Mouse (Mus musculus) mouse embryonic stem cell (cell line): ENCODE measurements around the gene Tomm70a.
"Not testable (repeated sequence)": the region's sequence is repeated elsewhere in the genome, so short reads cannot be mapped to it uniquely, and the experiment has no call there.

Experiments
- in situ Hi-C, 2 experiments: fragments of 300-500 bp; cut with MboI; formaldehyde crosslinking; loops; 1 replicate in 1 of 2; 3 replicates in 1 of 2; pipeline ENCODE4 v1.14.3; 2019 to 2020; ENCODE audit warnings: low sequenced_read_pairs in 2 of 2, low pct_unique_long_range_greater_than_20kb in 1 of 2, mixed read lengths in 1 of 2; ENCODE audit not compliant: unreplicated experiment in 1 of 2

Gene Tomm70a

DNA sequence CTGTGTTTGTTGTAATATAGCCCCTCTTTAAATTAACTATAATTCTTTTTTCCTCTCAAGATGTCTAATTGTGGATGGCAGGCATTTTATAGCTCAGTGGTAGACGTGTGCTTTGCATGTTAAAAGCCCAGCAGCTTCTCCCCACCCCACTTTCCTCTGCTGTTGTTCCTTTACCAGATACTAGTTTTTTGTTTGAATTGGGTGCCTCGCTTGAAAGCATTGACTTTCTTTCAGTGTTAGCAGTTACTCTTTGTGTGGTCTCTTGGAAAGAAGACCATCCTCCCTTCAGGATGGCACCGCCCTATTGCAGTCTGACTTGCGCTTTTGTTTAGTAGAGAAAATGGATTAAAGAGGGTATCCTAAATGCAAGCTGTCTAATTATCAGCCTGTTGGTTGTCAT, 10.0 kb downstream of the Tomm70a start:
- in situ Hi-C loops: no loop called here

DNA sequence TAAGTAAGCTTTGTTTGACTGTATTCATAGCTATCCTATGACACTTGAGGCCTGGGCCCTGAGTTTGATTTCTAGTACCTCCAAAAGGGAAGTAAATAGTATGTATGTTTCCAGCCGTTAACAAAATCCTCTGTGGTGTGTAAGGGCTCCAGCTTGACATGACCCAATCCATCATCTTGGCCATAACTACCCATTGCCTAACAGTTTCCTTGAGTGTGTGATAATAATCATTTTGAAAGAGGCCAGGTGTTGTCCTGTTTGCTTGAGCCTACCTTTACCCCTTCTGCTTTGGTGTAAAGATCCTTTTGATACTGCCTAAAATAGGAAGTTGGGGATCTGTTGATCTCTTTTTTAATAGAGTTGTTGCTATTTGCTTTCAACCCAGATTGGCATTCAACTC, 10.8 kb downstream of the Tomm70a start:
- in situ Hi-C loops: no loop called here

GRCm38 (mm10) chr16:57133611-57134010, 12.1 kb downstream of the Tomm70a start:
- in situ Hi-C loops: no loop called here

- in situ Hi-C loops: no loop called here
These were observed 23.2 kb downstream of the Tomm70a start for GRCm38 (mm10) chr16:57144741-57145140.

DNA sequence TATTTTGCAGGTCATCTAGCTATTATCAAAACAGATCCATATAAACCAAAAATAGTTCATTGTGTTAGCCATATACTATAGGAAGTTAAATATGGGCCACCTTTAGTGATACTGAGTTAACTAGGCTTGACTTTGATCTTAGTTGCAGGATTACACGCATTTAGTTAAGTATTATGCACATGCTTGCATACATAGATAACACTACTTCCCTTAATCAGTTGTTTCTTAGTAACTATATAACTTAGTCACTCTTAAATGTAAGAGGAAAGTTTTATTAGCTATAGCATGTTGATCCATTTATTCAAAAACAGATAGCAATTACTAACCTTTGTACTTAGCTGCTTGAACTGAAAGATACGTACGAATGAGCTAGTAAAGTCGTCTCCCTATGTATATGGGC, 29.9 kb downstream of the Tomm70a start:
- in situ Hi-C loops: no loop called here

- in situ Hi-C loops: no loop called here
These were observed 34.4 kb downstream of the Tomm70a start for GRCm38 (mm10) chr16:57155899-57156298.

GRCm38 (mm10) chr16:57157076-57157475, 35.6 kb downstream of the Tomm70a start:
- in situ Hi-C loops: no loop called here

- in situ Hi-C loops: no loop called here
These were observed 36.2 kb downstream of the Tomm70a start for GRCm38 (mm10) chr16:57157728-57158127.

- in situ Hi-C loops: no loop called here
These were observed 38.3 kb downstream of the Tomm70a start for GRCm38 (mm10) chr16:57159835-57160234.

DNA sequence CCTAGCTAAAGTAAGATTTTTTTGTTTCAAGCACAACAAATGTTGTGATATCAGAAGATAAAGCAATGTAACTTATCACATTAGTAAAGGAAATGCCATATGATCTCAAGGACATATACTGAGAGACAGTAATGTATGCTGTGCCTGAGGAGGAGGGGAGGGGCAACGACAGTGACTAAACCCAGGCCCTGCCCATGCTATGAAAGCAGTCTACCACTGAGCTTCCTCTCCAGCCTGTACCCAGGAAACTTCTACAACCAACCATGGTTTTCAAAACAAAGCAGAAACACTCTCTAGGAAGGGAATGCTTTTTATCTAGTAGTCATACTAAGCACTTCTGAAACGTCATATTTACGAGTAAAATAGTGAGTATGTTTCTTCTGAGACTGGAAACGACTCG, 41.3 kb downstream of the Tomm70a start:
- in situ Hi-C loops: no loop called here

GRCm38 (mm10) chr16:57163694-57164093, 42.2 kb downstream of the Tomm70a start:
- in situ Hi-C loops: no loop called here

- in situ Hi-C loops: no loop called here
These were observed 43.7 kb downstream of the Tomm70a start for GRCm38 (mm10) chr16:57165157-57165556.

DNA sequence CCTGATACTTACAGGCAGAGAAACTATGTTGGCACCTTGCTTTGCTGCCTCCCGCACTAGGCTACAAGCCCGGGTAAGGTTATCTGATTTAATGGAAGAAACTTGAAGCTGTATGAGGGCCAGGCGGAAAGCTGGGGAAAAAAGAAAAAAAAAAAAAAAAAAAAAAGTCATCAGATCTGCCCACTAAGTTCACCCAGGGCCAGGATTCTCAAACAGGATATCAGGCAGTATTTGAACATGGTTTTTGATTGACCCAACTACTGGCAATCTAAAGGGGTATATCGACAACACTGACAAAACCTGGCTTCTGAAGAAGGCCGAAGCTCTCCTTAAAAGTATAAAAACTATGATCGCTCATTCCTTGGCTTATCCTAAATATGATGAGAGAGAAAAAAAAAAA, 44.6 kb downstream of the Tomm70a start:
- in situ Hi-C loops: no loop called here

DNA sequence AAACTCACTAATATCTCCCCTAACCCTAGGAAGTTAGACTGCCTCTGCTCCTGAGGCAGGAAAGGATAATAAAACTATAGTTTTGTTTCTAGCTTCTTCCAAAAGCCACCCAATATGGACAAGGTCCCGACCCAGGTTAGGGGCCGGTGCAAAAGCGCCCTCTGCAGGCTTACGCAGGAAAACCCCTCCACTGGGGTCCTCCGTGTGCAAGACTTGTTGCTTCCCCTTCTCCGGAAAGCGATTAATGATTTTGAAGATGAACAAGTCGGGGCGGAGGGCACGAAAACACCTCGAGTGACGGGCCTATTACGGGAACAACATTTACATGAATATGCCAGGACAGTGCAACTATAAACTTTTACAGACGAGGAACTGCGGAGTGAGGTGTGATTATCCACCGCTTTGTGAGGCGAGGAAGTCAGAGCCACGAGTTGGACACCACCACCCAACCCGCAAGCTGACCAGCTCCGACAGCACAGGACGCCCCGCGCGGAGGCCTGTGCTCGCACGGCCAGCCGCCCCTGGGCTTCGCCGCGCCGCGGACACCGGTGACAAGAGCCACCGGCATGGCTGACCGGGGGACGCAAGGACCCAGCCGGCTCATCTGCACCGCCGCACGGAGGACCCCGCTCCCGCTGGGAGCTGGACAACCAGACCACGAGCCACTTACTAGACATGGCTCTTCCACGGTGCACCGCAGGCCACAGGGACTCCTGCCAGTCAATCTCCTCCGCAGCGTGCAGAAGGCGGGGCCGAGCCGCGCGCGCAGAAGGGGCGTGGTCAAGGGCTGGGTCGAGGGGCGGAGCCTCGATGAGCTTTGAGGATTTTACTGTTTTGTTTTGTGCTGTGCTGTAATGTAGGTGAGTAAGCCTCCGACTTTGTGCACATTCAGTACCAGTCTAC, 45.4 kb downstream of the Tomm70a start, which contains the start of gene Nit2:
TSS of gene Nit2 (minus strand) at position 731 of the 903 bp plus-strand sequence.
- in situ Hi-C loops: no loop called here

DNA sequence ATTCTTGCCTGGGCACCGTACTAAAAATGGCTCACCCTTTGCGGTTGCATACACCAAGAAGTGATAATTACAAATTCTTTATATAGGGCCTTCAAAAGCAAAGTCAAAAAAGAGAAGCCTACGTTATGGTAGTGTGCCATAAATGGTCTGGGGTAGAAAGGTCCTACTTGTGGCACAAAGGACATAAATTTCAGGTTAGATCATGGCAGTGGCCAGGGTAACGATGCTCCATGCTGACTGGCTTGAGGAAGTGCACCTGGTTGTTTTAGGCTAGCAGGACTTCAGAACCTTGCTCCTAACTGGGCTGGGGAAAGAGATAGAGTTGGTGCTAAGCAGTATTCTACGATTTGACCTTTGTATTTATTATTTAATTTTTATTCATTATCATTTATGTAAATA, 46.0 kb downstream of the Tomm70a start:
- in situ Hi-C loops: no loop called here

GRCm38 (mm10) chr16:57168236-57168635, 46.7 kb downstream of the Tomm70a start:
- in situ Hi-C loops: no loop called here

GRCm38 (mm10) chr16:57171161-57171560, 49.7 kb downstream of the Tomm70a start:
- in situ Hi-C loops: no loop called here

DNA sequence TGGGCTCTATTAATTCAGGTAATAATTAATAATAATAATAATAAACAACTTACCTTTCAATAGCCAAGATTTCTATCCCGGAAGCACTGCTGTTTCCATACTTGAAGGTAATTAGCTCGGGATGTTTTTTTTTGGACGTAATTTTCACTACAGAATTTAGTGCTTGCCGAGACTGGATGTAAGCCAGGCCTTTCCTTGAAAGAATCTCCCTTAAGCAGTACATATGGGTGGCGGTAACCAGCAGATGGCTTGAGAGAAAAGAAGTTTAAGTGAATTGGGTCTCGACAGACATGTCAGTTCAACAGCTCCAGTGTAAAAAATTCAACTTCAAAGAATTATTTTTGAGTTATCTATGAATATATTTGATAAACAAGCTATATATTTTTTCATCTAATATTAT, 50.1 kb downstream of the Tomm70a start:
- in situ Hi-C loops: no loop called here

DNA sequence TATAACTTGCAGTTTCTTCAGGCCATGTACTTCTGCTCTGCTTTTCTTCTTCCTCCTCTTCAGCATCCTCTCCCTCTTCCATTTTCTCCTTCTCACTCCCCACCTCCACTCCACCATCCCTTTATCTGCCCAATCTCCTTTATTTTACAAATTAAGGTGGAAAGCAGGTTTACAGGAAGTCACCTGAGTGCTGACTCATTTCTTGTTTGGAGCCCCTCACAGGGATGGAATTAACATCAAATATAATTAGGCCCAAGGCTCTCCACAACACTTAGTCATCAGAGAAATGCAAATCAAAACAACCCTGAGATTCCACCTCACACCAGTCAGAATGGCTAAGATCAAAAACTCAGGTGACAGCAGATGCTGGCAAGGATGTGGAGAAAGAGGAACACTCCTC, 53.0 kb downstream of the Tomm70a start:
- in situ Hi-C loops: not testable (repeated sequence)

GRCm38 (mm10) chr16:57175751-57176150, 54.2 kb downstream of the Tomm70a start:
- in situ Hi-C loops: no loop called here
